Mouse (Mus musculus) liver, adult (tissue): ENCODE results near the gene Itih5.

Source experiments
- GATA4 ChIP-seq: IDR thresholded peaks from 2 replicates; pipeline ENCODE4 v1.6.1; 2014; ENCODE audit warnings: mild to moderate bottlenecking, low read length; ENCODE audit not compliant: insufficient replicate concordance

Itih5 gene

DNA sequence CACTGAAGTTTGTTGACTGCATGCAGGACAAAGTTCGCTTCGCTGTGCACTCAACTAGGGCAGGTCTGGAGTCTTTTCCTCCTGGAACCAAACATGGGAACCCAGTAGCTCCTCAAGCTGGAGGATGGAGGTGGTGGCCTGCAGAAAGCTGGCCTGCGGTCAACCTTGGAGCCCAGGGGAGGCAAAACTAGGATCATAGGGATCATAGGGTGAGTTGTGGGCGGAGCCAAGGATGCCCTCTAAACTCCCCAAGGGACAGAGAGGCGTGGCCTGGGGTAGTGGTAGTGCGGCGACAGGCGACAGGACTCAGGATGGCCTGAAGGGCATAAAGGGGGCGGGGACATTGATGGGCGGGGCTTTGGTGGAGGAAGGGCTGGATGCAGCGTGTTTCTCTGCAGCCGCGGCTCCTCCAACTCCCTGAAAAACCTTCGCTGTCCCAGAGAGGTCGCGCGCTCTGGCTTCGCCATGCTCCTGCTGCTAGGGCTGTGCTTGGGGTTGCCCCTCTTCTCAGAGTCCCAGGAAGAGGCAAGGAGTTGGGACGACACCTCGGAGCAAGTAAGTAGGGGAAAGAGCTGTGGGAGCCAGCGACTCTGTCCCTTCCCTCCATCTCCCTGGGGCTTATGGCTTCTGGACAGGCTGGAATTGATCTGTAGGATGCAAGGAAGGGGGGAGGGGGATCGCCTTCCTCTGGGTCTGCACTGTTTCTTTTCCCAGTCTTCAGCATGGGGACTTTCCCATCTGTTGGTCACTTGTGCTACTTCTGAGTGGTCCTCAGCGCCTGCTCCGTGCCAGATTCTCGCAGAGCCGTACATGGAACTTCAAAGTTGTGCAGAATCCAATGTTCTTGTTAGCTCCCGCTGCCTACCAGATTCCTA is at the start of gene Itih5:
Gene Itih5, plus strand, starts transcription at position 371 of the 875 bp plus-strand sequence.
- no peak for TF ChIP-seq GATA4

DNA sequence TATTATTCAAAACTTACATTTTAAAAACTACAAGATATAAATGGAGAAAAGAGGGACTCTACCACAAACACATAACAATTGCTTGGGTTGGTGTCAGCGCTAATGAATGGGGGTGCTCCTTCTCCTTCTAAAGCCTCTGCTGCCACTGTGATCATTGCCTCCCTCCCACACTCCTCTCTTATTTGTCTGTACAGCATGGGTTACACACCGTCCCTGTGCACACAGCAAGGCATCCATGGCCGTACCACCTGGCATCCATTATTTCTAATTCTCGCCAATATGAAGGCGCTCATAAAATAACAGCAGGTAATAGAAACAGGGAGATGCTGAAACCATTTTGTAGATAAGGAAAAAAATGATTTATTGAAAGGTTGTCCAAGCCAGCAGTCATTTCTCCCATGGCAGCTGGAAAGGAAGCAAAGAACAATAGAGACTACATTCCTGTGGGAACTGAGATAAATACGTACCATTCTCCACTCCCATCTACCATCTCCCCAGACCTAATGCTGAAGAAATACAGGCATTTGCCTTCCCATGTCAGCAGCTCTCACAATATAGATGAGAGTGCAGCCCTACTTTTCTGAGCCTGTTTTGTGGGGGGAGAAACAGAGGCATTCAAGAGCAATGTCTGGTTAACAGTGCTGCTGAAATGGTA is 44.7 kb upstream of the Itih5 start:
- TF ChIP-seq GATA4: no peak

DNA sequence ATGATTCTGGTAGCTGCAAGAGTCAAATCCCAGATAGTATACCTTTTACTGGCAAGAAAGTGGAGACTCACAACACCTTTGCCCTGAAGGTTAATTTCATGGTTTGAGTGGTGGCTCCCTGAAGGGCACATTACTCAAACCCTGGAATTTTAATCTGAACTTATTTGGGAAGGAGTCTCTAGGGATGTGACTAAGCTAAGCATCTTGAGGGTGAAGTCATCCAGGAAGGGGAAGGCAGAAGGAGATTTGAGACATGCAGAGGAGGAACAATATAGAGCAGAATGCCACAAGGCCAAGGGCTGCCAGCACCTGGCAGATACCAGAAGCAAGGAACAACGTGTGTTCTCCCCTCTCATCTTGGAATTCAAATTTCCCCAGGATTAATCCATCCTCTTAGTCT is 34.6 kb upstream of the Itih5 start:
- no peak for TF ChIP-seq GATA4

DNA sequence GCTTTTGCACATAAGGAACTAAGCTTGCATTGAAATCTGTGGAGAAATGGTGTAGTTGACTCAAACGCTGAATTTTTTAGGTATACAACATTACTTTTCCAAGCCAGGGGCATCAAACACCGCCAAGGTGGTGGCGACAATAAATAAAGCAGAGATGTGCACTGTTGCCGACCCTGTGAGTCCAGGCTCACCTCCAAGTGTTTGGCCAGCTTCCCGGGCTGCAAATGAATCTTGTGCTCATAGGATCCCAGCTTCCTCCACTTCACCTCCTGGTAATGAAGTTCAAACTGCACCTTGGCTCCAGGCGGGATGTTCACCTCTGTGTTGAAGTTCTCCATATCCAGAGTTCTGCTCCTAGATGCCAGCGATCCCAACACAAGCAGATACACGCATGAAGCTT is 34.1 kb upstream of the Itih5 start:
- no peak for TF ChIP-seq GATA4

DNA sequence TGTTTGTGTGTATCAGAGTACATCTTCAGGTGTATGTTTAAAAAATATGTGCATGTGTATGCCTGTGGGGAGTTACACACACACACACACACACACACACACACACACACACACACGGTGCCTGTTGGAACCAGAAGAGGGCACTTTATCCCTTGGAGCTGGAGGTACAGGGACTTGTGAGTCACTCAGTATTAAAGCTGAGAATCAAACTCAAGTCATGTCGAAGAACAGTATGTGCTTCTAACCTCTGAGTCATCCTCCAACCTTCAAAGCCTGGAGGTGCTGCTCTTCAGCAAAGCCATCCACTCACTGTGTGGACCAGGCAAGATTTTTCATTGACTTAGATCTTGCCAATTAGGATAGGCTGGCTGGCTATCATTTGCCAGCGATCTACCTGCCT is 31.5 kb upstream of the Itih5 start:
- TF ChIP-seq GATA4: no peak

DNA sequence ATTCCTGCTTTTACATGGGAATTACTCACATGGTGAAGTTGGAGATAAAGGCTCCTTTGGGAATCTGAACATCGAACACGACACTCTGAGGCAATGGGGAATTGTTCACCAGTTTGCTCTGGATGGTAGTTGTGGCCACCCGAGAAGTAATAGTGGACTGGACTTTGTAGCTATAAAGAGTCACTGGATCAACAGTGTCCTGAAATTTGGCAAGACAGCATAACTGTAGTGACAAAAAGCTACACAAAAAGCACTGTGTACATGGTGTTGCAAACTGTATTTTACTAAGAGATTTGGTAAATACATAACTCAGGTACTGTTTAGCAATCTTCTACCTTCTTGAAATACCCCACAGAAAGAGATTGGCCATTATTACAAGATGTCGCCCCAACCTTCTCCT is 27.2 kb upstream of the Itih5 start:
- 0 out of 2 replicates have a peak, but pooled peaks have one; percentile 7 for TF ChIP-seq GATA4

DNA sequence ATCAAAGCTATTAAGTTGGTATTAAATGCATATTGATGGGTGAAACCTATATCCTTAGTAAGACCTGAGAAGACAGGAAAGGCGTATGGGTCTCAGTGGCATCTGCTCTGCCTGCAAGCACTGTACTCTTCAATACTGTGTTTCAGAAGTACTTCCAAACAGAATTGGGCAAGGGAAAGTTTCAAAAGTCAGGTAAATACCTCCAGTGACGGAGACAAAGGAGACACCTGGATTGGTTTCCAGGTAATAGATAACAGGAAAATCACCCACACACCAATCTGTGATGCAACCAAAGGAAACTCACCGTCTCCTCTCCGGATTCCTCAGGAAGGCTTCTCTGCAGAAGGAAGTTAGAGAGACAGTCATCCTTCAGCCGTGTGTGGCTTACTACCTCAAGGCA is 25.9 kb upstream of the Itih5 start:
- peak; percentile 23; the same call in 1 of the 2 replicates for TF ChIP-seq GATA4

DNA sequence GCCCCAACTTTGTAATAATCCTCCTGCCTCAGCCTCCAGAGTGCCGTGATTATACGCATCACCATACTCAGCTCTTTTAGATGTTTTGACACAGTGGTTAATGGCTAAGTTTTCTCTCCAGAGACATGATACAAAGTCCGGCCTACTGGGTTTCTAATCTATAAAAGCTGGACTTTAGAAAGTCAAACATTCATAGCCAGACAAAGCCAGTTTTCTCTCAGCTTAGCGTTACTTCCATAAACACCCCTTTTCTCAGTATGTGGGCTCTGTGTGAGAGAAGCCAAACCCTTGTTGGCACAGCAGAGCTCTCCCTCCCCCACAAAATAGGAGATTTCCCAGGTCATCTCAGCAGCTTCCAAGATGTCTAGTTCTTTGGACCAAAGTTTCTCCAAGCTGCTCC is 24.8 kb upstream of the Itih5 start:
- TF ChIP-seq GATA4: no peak

DNA sequence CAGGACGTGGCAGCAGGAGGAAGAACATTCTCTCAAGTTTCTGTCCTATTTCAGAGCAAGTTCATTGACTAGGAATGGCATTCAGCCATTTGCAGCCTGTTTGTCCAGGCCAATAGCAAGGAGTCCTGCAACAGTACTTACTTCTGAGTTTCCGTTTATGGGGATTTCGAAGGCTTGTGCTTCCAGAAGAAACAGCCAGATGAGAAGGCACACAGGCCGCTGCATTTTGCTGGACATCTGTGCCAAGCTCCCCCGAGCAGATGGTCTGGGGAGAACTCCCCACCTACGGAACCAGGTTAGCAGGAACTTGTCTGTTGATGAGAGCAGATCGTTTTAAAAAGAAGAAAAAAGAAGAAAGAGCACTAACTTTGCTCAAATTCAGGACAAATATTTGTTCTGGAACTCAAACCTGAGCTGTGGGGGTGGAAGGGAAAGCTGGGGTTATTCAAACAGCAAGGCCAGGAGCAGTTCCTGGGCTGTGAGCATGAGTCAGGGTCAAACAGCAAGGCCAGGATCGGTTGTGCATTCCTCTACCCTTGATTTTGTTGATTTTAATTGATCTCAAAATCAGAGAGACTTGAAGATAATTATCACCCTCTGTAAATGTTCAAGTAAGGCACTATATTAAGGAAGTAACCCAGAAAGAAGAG is 22.9 kb upstream of the Itih5 start:
- no peak for TF ChIP-seq GATA4

DNA sequence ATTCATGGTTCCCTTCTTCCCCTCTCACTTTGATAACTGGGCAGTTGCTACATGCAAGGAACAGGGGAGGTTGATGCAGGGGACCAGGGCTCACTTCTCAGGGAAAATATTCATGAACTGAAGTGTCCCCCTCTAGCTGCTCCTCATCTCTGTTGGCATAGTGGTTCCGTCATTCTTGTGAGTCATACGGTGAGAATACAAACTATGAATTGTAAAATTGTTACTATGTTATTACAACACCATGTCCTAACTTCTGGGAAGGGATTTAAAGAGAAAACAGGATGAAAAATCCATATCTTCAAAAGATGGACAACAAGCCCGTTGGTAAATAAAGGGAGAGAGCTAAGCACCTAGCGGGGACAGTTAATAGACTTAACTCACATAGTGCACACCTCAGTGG is 22.1 kb upstream of the Itih5 start, which contains the start of gene Itih2:
Gene Itih2, minus strand, starts transcription at position 101 of the 400 bp plus-strand sequence.
- TF ChIP-seq GATA4: no peak

DNA sequence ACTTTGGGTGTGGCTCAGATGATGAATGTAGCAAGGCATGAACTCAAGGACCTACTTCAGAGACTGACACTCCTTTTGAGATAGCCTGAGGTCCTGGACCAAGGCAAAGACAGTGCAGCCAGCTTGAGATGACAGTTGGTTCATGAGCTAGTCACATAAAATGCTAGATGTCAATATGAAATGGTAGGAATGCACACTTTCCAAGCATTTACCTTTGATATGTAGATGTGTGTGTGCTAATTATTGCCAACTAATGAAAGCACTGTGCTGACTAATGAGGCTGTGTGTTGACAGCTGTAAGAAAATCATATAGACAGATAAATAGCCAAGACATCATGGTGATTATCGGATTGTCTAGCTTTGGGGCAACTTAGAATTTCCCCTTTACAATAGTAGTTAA is 21.2 kb upstream of the Itih5 start:
- no peak for TF ChIP-seq GATA4

DNA sequence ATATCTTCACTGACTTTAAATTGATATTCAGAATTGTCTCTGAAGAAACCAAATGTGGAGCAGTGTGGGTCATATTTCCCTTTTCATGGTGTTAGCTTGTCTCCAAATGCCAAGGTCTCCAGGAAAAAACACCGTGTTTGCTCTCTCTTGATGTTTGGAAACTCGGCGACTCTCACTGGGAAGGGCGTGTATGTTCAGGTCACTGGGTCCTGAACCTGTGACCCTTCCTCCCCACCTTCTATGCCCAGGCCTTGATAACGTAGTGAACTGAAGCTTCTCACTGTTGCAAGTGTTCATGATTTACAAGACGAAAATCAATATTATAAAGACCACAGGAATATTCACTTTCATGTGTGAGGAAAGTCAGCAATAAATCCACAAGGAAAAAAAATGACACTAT is 19.4 kb upstream of the Itih5 start:
- peak; percentile 39; the same call in 1 of the 2 replicates for TF ChIP-seq GATA4

DNA sequence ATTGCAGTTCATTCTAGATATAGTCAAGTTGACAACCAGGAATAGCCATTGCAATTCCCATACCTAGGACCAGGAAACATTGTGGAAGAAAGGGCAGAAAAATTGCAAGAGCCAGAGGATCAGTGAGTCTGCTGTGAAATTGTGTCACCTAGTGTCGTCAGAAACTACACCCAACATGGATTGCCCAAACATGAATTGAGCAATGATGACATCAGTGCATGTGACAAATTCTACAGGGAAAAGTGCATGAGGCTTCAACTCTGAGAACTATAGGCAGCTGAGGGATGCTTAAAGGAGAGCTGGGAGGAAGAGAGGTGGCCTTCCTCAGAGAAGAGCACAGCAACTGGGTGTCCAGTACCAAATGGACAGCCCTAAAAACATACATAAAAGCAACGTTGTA is 16.1 kb upstream of the Itih5 start:
- TF ChIP-seq GATA4: no peak

DNA sequence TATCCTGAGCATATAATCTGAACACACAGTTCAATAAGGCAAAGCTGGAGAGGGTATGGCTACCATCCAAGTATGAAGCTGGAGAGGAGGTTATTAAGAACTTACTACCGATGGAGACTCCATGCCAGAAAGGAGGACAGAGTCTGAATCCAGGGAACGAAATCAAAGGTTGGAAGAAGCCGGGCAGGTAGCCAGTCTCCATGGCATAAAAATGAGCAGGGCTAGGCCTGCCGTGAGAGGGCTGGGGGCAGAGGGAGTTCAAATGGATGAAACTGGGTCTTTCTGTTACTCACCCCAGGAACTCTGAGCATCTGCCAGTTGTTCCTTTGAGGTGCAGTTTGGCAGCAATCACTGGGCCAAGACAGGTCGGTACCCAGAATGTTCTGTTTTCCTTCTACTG is 12.9 kb upstream of the Itih5 start:
- TF ChIP-seq GATA4: no peak

DNA sequence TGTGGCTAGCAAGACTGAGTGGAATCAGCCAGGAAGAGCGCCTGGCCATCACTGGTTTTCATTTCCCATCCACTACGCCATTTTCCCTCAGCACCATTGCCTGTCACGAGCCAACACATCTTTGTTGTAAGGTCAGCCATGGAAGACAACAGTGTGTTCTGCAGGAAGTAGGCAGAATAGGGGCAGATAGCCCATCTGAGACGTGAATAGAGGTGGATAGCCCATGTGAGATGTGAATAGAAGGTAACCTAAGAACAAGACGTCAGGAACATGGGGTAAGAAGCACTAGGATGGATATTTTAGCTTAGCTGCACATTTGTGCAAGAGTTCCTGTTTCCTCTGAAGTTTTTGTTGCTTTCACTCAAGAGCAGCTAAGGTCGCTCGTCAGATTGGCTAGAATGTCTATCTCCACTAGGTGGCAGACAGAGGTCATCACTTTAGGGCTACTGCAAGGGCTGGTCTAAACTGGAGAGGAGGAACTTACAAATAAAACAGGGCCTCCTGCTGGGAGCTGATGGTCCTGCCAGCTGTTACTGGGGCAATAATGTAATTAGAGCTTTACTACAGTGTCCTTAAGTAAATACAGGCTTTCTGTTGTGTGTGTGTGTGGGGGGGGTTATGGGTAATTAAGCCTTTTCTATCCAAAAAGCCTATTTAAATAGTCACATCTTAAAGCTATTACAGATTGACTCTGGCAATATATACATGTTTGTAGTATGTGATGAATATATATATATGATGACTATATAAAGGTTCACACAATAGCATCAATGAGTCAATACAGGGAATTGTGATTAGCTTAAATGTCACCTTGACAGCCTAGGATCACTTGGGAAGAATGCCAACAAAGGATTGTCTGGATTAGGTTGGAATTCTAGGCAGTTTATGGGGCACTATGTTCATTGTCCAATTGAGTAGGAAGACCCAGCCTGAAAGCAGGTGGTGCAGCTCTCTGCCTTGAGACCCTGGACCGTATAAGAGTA is 10.6 kb upstream of the Itih5 start:
- no peak for TF ChIP-seq GATA4
